Mouse (Mus musculus) CH12.LX (cell line): Measurements from ENCODE around the gene Anapc7. TPM values are rescaled to one million over a fixed set of nuclear protein-coding genes. Genes with fewer than 3 reads are reported as not detected.

Experiments
- DNase-seq: peaks from one replicate; pipeline ENCODE4 v3.0.0-alpha.2; 2013; ENCODE audit errors: extremely low read depth
- H3K27ac ChIP-seq: 2 replicates; pipeline ENCODE4 v1.5.1; 2012; ENCODE audit warnings: low read depth, mild to moderate bottlenecking, control low read depth, moderate library complexity; ENCODE audit not compliant: insufficient read depth
- H3K27me3 ChIP-seq: replicated peaks from 2 replicates; pipeline ENCODE3; 2012; ENCODE audit warnings: inconsistent platforms
- H3K36me3 ChIP-seq, 2 experiments: replicated peaks in 1 of 2; 2 replicates each; pipeline versions ENCODE3 to v1.6.1; 2012; ENCODE audit warnings: inconsistent platforms in 1 of 2, low read length in 1 of 2, mild to moderate bottlenecking in 1 of 2, mixed read lengths in 1 of 2, moderate library complexity in 1 of 2; ENCODE audit not compliant: control insufficient read depth in 1 of 2, insufficient read depth in 1 of 2
- H3K4me1 ChIP-seq, 2 experiments: 2 replicates each; pipeline ENCODE4 v1.6.1; 2012; ENCODE audit warnings: inconsistent platforms in 1 of 2, moderate library complexity in 1 of 2; ENCODE audit not compliant: insufficient read depth in 2 of 2, control insufficient read depth in 1 of 2
- H3K4me2 ChIP-seq: 2 replicates; pipeline ENCODE4 v1.6.1; 2012; ENCODE audit warnings: low read depth, mild to moderate bottlenecking, control low read depth; ENCODE audit not compliant: poor library complexity, insufficient read depth, severe bottlenecking
- H3K4me3 ChIP-seq, 3 experiments: fragments of 150-350 bp in 1 of 3; sonication (generic) in 1 of 3; replicated peaks in 1 of 3; 2 replicates each; pipeline versions ENCODE3 to v1.5.1; 2011 to 2012; ENCODE audit warnings: low read depth in 2 of 3, low read length in 2 of 3, mild to moderate bottlenecking in 2 of 3, moderate library complexity in 2 of 3, control low read depth in 1 of 3, improper control_type of control experiment in 1 of 3, inconsistent platforms in 1 of 3, mixed read lengths in 1 of 3; ENCODE audit not compliant: poor library complexity in 1 of 3
- H3K79me2 ChIP-seq: replicated peaks from 2 replicates; pipeline ENCODE4 v1.6.1; 2012; ENCODE audit warnings: mild to moderate bottlenecking, moderate library complexity; ENCODE audit not compliant: control insufficient read depth, poor library complexity, insufficient read depth, severe bottlenecking; ENCODE audit errors: extremely low read depth
- H3K9ac ChIP-seq: 2 replicates; pipeline ENCODE4 v1.6.1; 2012; ENCODE audit warnings: low read depth, mild to moderate bottlenecking, control low read depth, moderate library complexity; ENCODE audit not compliant: insufficient read depth
- H3K9me3 ChIP-seq: replicated peaks from 2 replicates; pipeline ENCODE3; 2012; ENCODE audit warnings: low read length, inconsistent platforms, mixed read lengths
- BHLHE40 ChIP-seq: IDR thresholded peaks from 2 replicates; pipeline ENCODE4 v1.6.1; 2011; ENCODE audit warnings: mild to moderate bottlenecking, low read depth, low read length, improper control_type of control experiment
- CHD2 ChIP-seq: IDR thresholded peaks from 2 replicates; pipeline ENCODE4 v1.6.1; 2011; ENCODE audit warnings: low read length, improper control_type of control experiment
- CTCF ChIP-seq, 2 experiments: IDR thresholded peaks in 1 of 2; conservative IDR thresholded peaks in 1 of 2; 2 replicates each; pipeline ENCODE4 v1.5.1; 2011 to 2012; ENCODE audit warnings: low read depth in 2 of 2, low read length in 2 of 2, improper control_type of control experiment in 1 of 2, inconsistent platforms in 1 of 2, mild to moderate bottlenecking in 1 of 2, moderate library complexity in 1 of 2
- E2F4 ChIP-seq: IDR thresholded peaks from 2 replicates; pipeline ENCODE4 v1.6.1; 2011; ENCODE audit warnings: low read depth, low read length, improper control_type of control experiment; ENCODE audit not compliant: insufficient replicate concordance
- ELF1 ChIP-seq: IDR thresholded peaks from 2 replicates; pipeline ENCODE4 v1.6.1; 2014; ENCODE audit warnings: low read depth, mild to moderate bottlenecking, inconsistent platforms, low read length, improper control_type of control experiment
- HCFC1 ChIP-seq: IDR thresholded peaks from 2 replicates; pipeline ENCODE4 v1.6.1; 2012; ENCODE audit warnings: low read depth, mild to moderate bottlenecking, inconsistent platforms, low read length, improper control_type of control experiment
- MEF2A ChIP-seq: IDR thresholded peaks from 2 replicates; pipeline ENCODE4 v1.6.1; 2014; ENCODE audit warnings: low read depth, mild to moderate bottlenecking, inconsistent platforms, low read length, improper control_type of control experiment, borderline replicate concordance
- MYC ChIP-seq: IDR thresholded peaks from 2 replicates; pipeline ENCODE4 v1.6.1; 2011; ENCODE audit warnings: low read depth, mild to moderate bottlenecking, improper control_type of control experiment, low read length
- PAX5 ChIP-seq: IDR thresholded peaks from 2 replicates; pipeline ENCODE4 v1.6.1; 2012; ENCODE audit warnings: low read length, inconsistent platforms, mixed read lengths
- POLR2A ChIP-seq: IDR thresholded peaks from 2 replicates; pipeline ENCODE4 v1.6.1; 2011; ENCODE audit warnings: low read depth, mild to moderate bottlenecking, improper control_type of control experiment, low read length
- RAD21 ChIP-seq: IDR thresholded peaks from 2 replicates; pipeline ENCODE4 v1.6.1; 2011; ENCODE audit warnings: low read depth, mild to moderate bottlenecking, low read length, improper control_type of control experiment, moderate library complexity
- SIN3A ChIP-seq: IDR thresholded peaks from 2 replicates; pipeline ENCODE4 v1.6.1; 2012; ENCODE audit warnings: low read length, improper control_type of control experiment, inconsistent platforms
- TBP ChIP-seq: conservative IDR thresholded peaks from 2 replicates; pipeline ENCODE4 v1.6.1; 2011; ENCODE audit warnings: low read depth, low read length, improper control_type of control experiment
- UBTF ChIP-seq: IDR thresholded peaks from 2 replicates; pipeline ENCODE4 v1.6.1; 2012; ENCODE audit warnings: low read depth, mild to moderate bottlenecking, inconsistent platforms, low read length, improper control_type of control experiment, moderate library complexity
- USF1 ChIP-seq: IDR thresholded peaks from 2 replicates; pipeline ENCODE4 v1.6.1; 2014; ENCODE audit warnings: low read depth, mild to moderate bottlenecking, inconsistent platforms, low read length, improper control_type of control experiment
- ZC3H11A ChIP-seq: IDR thresholded peaks from 2 replicates; pipeline ENCODE4 v1.6.1; 2012; ENCODE audit warnings: low read depth, mild to moderate bottlenecking, inconsistent platforms, low read length, improper control_type of control experiment
- dilution Hi-C: fragments of 300-500 bp; cut with MboI; formaldehyde crosslinking; loops from 2 replicates; pipeline ENCODE4 v1.14.3; 2020; ENCODE audit warnings: low sequenced_read_pairs; ENCODE audit not compliant: extremely low pct_unique_long_range_greater_than_20kb, extremely low pct_ligation_motif_present
- in situ Hi-C: fragments of 300-500 bp; cut with MboI; formaldehyde crosslinking; loops from 3 replicates; pipeline ENCODE4 v1.14.3; 2019; ENCODE audit warnings: low sequenced_read_pairs, low pct_ligation_motif_present, low pct_unique_long_range_greater_than_20kb, mixed read lengths
- polyA plus RNA-seq: library from polyadenylated mRNA; unstranded; fragments of >175 nt; gene quantifications from 2 replicates; pipeline ENCODE4 v1.2.1, GENCODE M21; 2012; ENCODE audit warnings: low read depth; ENCODE audit not compliant: insufficient read length
- total RNA-seq, 2 experiments: library from RNA; depleted of rRNA; stranded (reverse); fragments of 300-350 nt in 1 of 2; fragments of >200 nt in 1 of 2; gene quantifications; 2 replicates each; pipeline ENCODE4 v1.2.3; 2012 to 2014

Gene Anapc7
- total and polyA plus RNA-seq, 3 experiments: 21.3 to 43.3 (median 39.4) TPM

DNA sequence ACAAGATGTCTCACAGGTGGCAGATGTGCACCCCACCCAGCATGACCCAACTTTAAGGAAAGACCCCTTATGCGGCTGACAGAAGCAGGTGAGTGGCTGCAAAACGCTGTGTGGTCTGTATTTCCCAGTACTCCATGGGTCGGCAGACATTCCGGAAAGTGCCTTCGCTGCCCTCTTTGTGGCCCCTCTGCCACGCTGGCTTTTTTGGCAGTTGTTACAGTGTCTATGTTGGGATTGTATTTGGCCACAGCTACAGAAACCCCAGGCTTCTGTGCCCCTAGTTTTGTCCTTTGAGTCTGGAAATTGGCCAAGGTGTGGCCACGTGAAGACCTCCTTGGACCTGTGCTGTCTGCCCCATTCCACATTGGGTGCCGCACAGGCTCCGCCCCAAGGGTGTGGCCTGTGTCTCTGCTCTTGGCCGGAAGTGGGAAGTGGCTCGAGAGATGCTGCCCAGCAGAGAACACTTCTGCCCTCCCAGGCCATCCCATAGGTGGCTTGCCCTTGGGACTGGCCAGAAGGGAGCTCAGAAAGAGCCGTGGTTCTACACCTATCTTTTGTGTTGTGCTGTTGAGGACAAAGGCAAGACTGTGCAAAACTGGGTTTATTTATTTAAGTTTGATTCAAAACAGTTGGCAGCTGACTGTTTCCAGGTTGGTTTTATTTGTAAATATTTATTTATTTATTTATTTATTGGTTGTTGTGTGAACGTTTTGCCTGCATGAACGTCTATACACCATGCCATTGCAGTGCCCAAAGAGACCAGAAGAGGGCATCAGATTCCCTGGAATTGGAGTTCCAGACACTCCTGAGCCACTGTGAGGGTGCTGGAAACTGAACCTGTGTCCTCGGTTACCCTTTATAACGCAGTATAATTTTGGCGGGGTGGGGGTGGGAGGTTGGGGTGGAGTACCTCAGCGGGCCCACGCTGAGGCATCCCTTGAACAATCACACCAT, 11.5 kb upstream of the Anapc7 start:
- no peak overlapping the region for H3K9ac ChIP-seq
- no peaks in the 10 kb centered on the region for H3K4me1 ChIP-seq
- peaks cover 31 to 46% of the 10 kb centered on the region in 2 experiments for H3K36me3 ChIP-seq
- no peak for DNase-seq
- no peak overlapping the region for H3K27ac ChIP-seq
- H3K79me2 ChIP-seq: no peaks in the 10 kb centered on the region
- H3K4me2 ChIP-seq: no peak overlapping the region
- TF ChIP-seq CTCF (conservative IDR thresholded peaks at IDR 0.05 in 1 of 2, IDR thresholded peaks at IDR 0.05 in 1 of 2; ENCODE audit: low read depth in 2 of 2, low read length in 2 of 2) (peak in 1 of 2 experiments; percentile 17; a peak in 1 of 4 replicates), CHD2 (no peak), POLR2A (no peak)
- in situ Hi-C loops (no loop called here), dilution Hi-C loops (no loop called here)
- H3K9me3 ChIP-seq: peaks cover 2% of the 10 kb centered on the region
- no peaks in the 10 kb centered on the region for H3K27me3 ChIP-seq
- H3K4me3 ChIP-seq: no peak overlapping the region

- peaks cover 13 to 27% of the 10 kb centered on the region in 2 experiments for H3K36me3 ChIP-seq
- H3K9me3 ChIP-seq: peaks cover 2% of the 10 kb centered on the region
- no peak overlapping the region for H3K4me3 ChIP-seq
- DNase-seq: no peak
- in situ Hi-C loops (no loop called here), dilution Hi-C loops (no loop called here)
- H3K79me2 ChIP-seq: no peaks in the 10 kb centered on the region
- H3K9ac ChIP-seq: no peak overlapping the region
- no peak overlapping the region for H3K27ac ChIP-seq
- TF ChIP-seq SIN3A (no peak), ELF1 (no peak), USF1 (no peak), ZC3H11A (no peak), RAD21 (no peak), E2F4 (no peak), PAX5 (no peak), POLR2A (no peak), MYC (no peak), MEF2A (no peak), TBP (no peak), UBTF (no peak), BHLHE40 (no peak), HCFC1 (no peak)
- H3K4me1 ChIP-seq: no peaks in the 10 kb centered on the region
- H3K4me2 ChIP-seq: no peak overlapping the region
- no peaks in the 10 kb centered on the region for H3K27me3 ChIP-seq
Measured at GRCm38 (mm10) chr5:122411892-122412291, 9.6 kb upstream of the Anapc7 start.
